Mouse (Mus musculus): ENCODE data around the gene D6Ertd527e. TPM values are rescaled to one million over a fixed set of nuclear protein-coding genes. Genes with fewer than 3 reads are reported as not detected.

D6Ertd527e gene
- polyA plus RNA-seq, 1 experiment from 2014 or later = 0.44 TPM

GRCm38 (mm10) chr6:87133966-87134546 lies 29.5 kb downstream of the D6Ertd527e start:
- Histone ChIP-seq H3K9me3 (no peaks in the 10 kb centered on the region), H3K36me3 (peaks cover 26% of the 10 kb centered on the region), H3K4me3 (no peak overlapping the region), H3K27me3 (no peaks in the 10 kb centered on the region), H3K4me1 (peaks cover 10% of the 10 kb centered on the region; the same call in 1 of the 2 replicates), H3K27ac (no peak overlapping the region), H3K9ac (no peak overlapping the region), H3K4me2 (no peak overlapping the region)
- WGBS = 68% methylated on average over 12 of the region's 12 CpGs
- ATAC-seq (ENCODE audit: insufficient number of reproducible peaks, low FRiP score, low TSS enrichment, low read depth) = no peak

GRCm38 (mm10) chr6:87138479-87138878 lies 33.9 kb downstream of the D6Ertd527e start:
- ATAC-seq (ENCODE audit: insufficient number of reproducible peaks, low FRiP score, low TSS enrichment, low read depth) = no peak
- Histone ChIP-seq H3K9ac (no peak overlapping the region), H3K4me2 (no peak overlapping the region), H3K36me3 (peaks cover 33% of the 10 kb centered on the region), H3K27me3 (no peaks in the 10 kb centered on the region), H3K9me3 (no peaks in the 10 kb centered on the region), H3K27ac (no peak overlapping the region), H3K4me1 (peaks cover 39% of the 10 kb centered on the region), H3K4me3 (no peak overlapping the region)
- 89% methylated on average over 5 of the region's 5 CpGs for WGBS

GRCm38 (mm10) chr6:87139796-87140553 lies 35.4 kb downstream of the D6Ertd527e start:
- no peaks in the 10 kb centered on the region for H3K9me3 ChIP-seq
- H3K9ac ChIP-seq = no peak overlapping the region
- 38% methylated on average over 12 of the region's 12 CpGs for WGBS
- H3K4me2 ChIP-seq = no peak overlapping the region
- peak; percentile 42; the same call in 1 of the 2 replicates for ATAC-seq (ENCODE audit: insufficient number of reproducible peaks, low FRiP score, low TSS enrichment, low read depth)
- H3K27me3 ChIP-seq = no peaks in the 10 kb centered on the region
- H3K36me3 ChIP-seq = peaks cover 27% of the 10 kb centered on the region
- H3K4me3 ChIP-seq = no peak overlapping the region
- H3K4me1 ChIP-seq = peaks cover 50% of the 10 kb centered on the region
- H3K27ac ChIP-seq = peak overlapping the region; percentile 75

- Histone ChIP-seq H3K4me1 (peaks cover 50% of the 10 kb centered on the region), H3K27ac (peak overlapping the region; percentile 75)
These were observed 37.7 kb downstream of the D6Ertd527e start for GRCm38 (mm10) chr6:87142239-87142638.

GRCm38 (mm10) chr6:87143594-87143993 lies 39.0 kb downstream of the D6Ertd527e start:
- Histone ChIP-seq H3K4me2 (no peak overlapping the region), H3K4me1 (peaks cover 50% of the 10 kb centered on the region), H3K9me3 (no peaks in the 10 kb centered on the region), H3K9ac (no peak overlapping the region), H3K27me3 (no peaks in the 10 kb centered on the region), H3K4me3 (no peak overlapping the region), H3K36me3 (0 out of 2 replicates have a peak, but pooled peaks cover 7% of the 10 kb centered on the region), H3K27ac (peak overlapping the region; percentile 75)
- no peak for ATAC-seq (ENCODE audit: insufficient number of reproducible peaks, low FRiP score, low TSS enrichment, low read depth)
- WGBS = 56% methylated on average over 13 of the region's 13 CpGs

More at GRCm38 (mm10) chr6:87142239-87142638, 37.7 kb downstream of the D6Ertd527e start:
- 0 out of 2 replicates have a peak, but pooled peaks cover 7% of the 10 kb centered on the region for H3K36me3 ChIP-seq
- ATAC-seq (ENCODE audit: insufficient number of reproducible peaks, low FRiP score, low TSS enrichment, low read depth) = no peak
- H3K9ac ChIP-seq = no peak overlapping the region
- H3K4me3 ChIP-seq = no peak overlapping the region
- 36% methylated on average over 5 of the region's 5 CpGs for WGBS
- H3K9me3 ChIP-seq = no peaks in the 10 kb centered on the region
- H3K4me2 ChIP-seq = no peak overlapping the region
- no peaks in the 10 kb centered on the region for H3K27me3 ChIP-seq

GRCm38 (mm10) chr6:87147921-87148320 lies 43.4 kb downstream of the D6Ertd527e start:
- H3K4me1 ChIP-seq = peaks cover 40% of the 10 kb centered on the region
- no peak overlapping the region for H3K4me2 ChIP-seq
- H3K27me3 ChIP-seq = no peaks in the 10 kb centered on the region
- H3K36me3 ChIP-seq = no peaks in the 10 kb centered on the region; the same call in 1 of the 2 replicates
- H3K27ac ChIP-seq = no peak overlapping the region
- no peak for ATAC-seq (ENCODE audit: insufficient number of reproducible peaks, low FRiP score, low TSS enrichment, low read depth)
- no peak overlapping the region for H3K4me3 ChIP-seq
- no peak overlapping the region for H3K9ac ChIP-seq
- 55% methylated on average over 3 of the region's 3 CpGs for WGBS
- H3K9me3 ChIP-seq = no peaks in the 10 kb centered on the region

GRCm38 (mm10) chr6:87150471-87150870 lies 45.9 kb downstream of the D6Ertd527e start:
- no peaks in the 10 kb centered on the region for H3K9me3 ChIP-seq
- ATAC-seq (ENCODE audit: insufficient number of reproducible peaks, low FRiP score, low TSS enrichment, low read depth) = no peak
- 83% methylated on average over 7 of the region's 7 CpGs for WGBS
- peaks cover 38% of the 10 kb centered on the region for H3K4me1 ChIP-seq
- H3K9ac ChIP-seq = no peak overlapping the region
- H3K27me3 ChIP-seq = no peaks in the 10 kb centered on the region
- no peak overlapping the region for H3K27ac ChIP-seq
- no peak overlapping the region for H3K4me3 ChIP-seq
- no peak overlapping the region for H3K4me2 ChIP-seq
- H3K36me3 ChIP-seq = peaks cover 7% of the 10 kb centered on the region

GRCm38 (mm10) chr6:87151427-87151826 lies 46.9 kb downstream of the D6Ertd527e start:
- peaks cover 7% of the 10 kb centered on the region for H3K36me3 ChIP-seq
- H3K4me3 ChIP-seq = no peak overlapping the region
- ATAC-seq (ENCODE audit: insufficient number of reproducible peaks, low FRiP score, low TSS enrichment, low read depth) = no peak
- peak overlapping the region; percentile 47; the same call in 1 of the 2 replicates for H3K27ac ChIP-seq
- H3K4me2 ChIP-seq = no peak overlapping the region
- WGBS = 47% methylated on average over 8 of the region's 8 CpGs
- peaks cover 38% of the 10 kb centered on the region for H3K4me1 ChIP-seq
- H3K9ac ChIP-seq = no peak overlapping the region
- no peaks in the 10 kb centered on the region for H3K9me3 ChIP-seq
- no peaks in the 10 kb centered on the region for H3K27me3 ChIP-seq

GRCm38 (mm10) chr6:87152461-87153230 lies 48.1 kb downstream of the D6Ertd527e start:
- Histone ChIP-seq H3K27me3 (no peaks in the 10 kb centered on the region), H3K4me1 (peaks cover 38% of the 10 kb centered on the region), H3K4me3 (no peak overlapping the region), H3K4me2 (no peak overlapping the region), H3K27ac (peak overlapping the region; percentile 51), H3K36me3 (peaks cover 7% of the 10 kb centered on the region), H3K9ac (no peak overlapping the region), H3K9me3 (no peaks in the 10 kb centered on the region)
- 51% methylated on average over 21 of the region's 21 CpGs for WGBS
- ATAC-seq (ENCODE audit: insufficient number of reproducible peaks, low FRiP score, low TSS enrichment, low read depth) = peak; percentile 41; the same call in 1 of the 2 replicates

- ATAC-seq (ENCODE audit: insufficient number of reproducible peaks, low FRiP score, low TSS enrichment, low read depth) = no peak
- Histone ChIP-seq H3K27ac (0 out of 2 replicates have a peak overlapping the region, but pooled peaks have one; percentile 51), H3K9me3 (no peaks in the 10 kb centered on the region), H3K27me3 (no peaks in the 10 kb centered on the region), H3K4me3 (no peak overlapping the region), H3K36me3 (peaks cover 7% of the 10 kb centered on the region), H3K4me1 (peaks cover 38% of the 10 kb centered on the region), H3K9ac (no peak overlapping the region), H3K4me2 (no peak overlapping the region)
- WGBS = 73% methylated on average over 7 of the region's 7 CpGs
These were observed 48.7 kb downstream of the D6Ertd527e start for GRCm38 (mm10) chr6:87153231-87153580.

GRCm38 (mm10) chr6:87153836-87154235 lies 49.3 kb downstream of the D6Ertd527e start:
- no peak for ATAC-seq (ENCODE audit: insufficient number of reproducible peaks, low FRiP score, low TSS enrichment, low read depth)
- peaks cover 7% of the 10 kb centered on the region for H3K36me3 ChIP-seq
- H3K4me1 ChIP-seq = peaks cover 38% of the 10 kb centered on the region
- no peaks in the 10 kb centered on the region for H3K27me3 ChIP-seq
- no peak overlapping the region for H3K4me3 ChIP-seq
- 67% methylated on average over 3 of the region's 3 CpGs for WGBS
- no peak overlapping the region for H3K9ac ChIP-seq
- H3K4me2 ChIP-seq = no peak overlapping the region
- no peaks in the 10 kb centered on the region for H3K9me3 ChIP-seq
- H3K27ac ChIP-seq = 0 out of 2 replicates have a peak overlapping the region, but pooled peaks have one; percentile 17

All from limb, embryonic 15.5 days (tissue).